Mouse (Mus musculus) neural tube, embryonic 15.5 days (tissue): ENCODE results near the gene Ccdc78. TPM values are rescaled to one million over a fixed set of nuclear protein-coding genes. Genes with fewer than 3 reads are reported as not detected.
A peak's percentile ranks its signal among the peaks of the same experiment; 100 is the strongest.

ENCODE experiments used
- ATAC-seq: fragments of 200-750 bp; cut with Nextera tagmentation; 2 replicates; pipeline ENCODE4 v1.8.0; 2017; ENCODE audit warnings: mild to moderate bottlenecking, moderate TSS enrichment, moderate library complexity; ENCODE audit not compliant: low FRiP score
- H3K27ac ChIP-seq: fragments of 300-500 bp; sonication (generic); replicated peaks from 2 replicates; pipeline ENCODE4 v1.5.1; 2015; ENCODE audit warnings: mild to moderate bottlenecking, inconsistent platforms
- H3K27me3 ChIP-seq: fragments of 300-500 bp; sonication (generic); replicated peaks from 2 replicates; pipeline ENCODE4 v1.6.1; 2015; ENCODE audit warnings: inconsistent platforms
- H3K36me3 ChIP-seq: fragments of 300-500 bp; sonication (generic); 2 replicates; pipeline ENCODE4 v1.6.1; 2015; ENCODE audit warnings: inconsistent platforms
- H3K4me1 ChIP-seq: fragments of 300-500 bp; sonication (generic); 2 replicates; pipeline ENCODE4 v1.6.1; 2015; ENCODE audit warnings: inconsistent platforms
- H3K4me2 ChIP-seq: fragments of 300-500 bp; sonication (generic); 2 replicates; pipeline ENCODE4 v1.6.1; 2015; ENCODE audit warnings: inconsistent platforms, mild to moderate bottlenecking, moderate library complexity
- H3K4me3 ChIP-seq: fragments of 300-500 bp; sonication (generic); replicated peaks from 2 replicates; pipeline ENCODE4 v1.5.1; 2015; ENCODE audit warnings: mild to moderate bottlenecking, inconsistent platforms
- H3K9ac ChIP-seq: fragments of 300-500 bp; sonication (generic); replicated peaks from 2 replicates; pipeline ENCODE4 v1.6.1; 2015; ENCODE audit warnings: mild to moderate bottlenecking, inconsistent platforms
- H3K9me3 ChIP-seq: fragments of 300-500 bp; sonication (generic); replicated peaks from 2 replicates; pipeline ENCODE4 v1.6.1; 2016; ENCODE audit warnings: inconsistent platforms
- WGBS: fragments of 180-500 bp; shearing (Covaris S2); methylation state at CpG from one replicate; pipeline ENCODE4 v1.1.7; 2015; ENCODE audit warnings: mixed read lengths; 5-methylcytosine and 5-hydroxymethylcytosine counted together
- polyA plus RNA-seq: library from polyadenylated mRNA; unstranded; fragments of >200 nt; fragmentation: Nextera tagmentation; extraction: Ambion mirVana; gene quantifications from 2 replicates; pipeline ENCODE4 v1.2.1, GENCODE M21; 2015

Gene Ccdc78
- polyA plus RNA-seq, 1 experiment from 2014 or later: 0.41 TPM

GRCm38 (mm10) chr17:25783086-25783485 is 3.3 kb upstream of the Ccdc78 start:
- Histone ChIP-seq H3K4me1 (peaks cover 32% of the 10 kb centered on the region), H3K4me3 (no peak overlapping the region), H3K4me2 (peak overlapping the region; percentile 94), H3K9me3 (no peaks in the 10 kb centered on the region), H3K36me3 (peaks cover 51% of the 10 kb centered on the region), H3K27ac (peak overlapping the region; percentile 3; the same call in 1 of the 2 replicates), H3K9ac (0 out of 2 replicates have a peak overlapping the region, but pooled peaks have one; percentile 2), H3K27me3 (no peaks in the 10 kb centered on the region)
- no peak for ATAC-seq
- 68% methylated on average over 7 of the region's 7 CpGs for WGBS

DNA sequence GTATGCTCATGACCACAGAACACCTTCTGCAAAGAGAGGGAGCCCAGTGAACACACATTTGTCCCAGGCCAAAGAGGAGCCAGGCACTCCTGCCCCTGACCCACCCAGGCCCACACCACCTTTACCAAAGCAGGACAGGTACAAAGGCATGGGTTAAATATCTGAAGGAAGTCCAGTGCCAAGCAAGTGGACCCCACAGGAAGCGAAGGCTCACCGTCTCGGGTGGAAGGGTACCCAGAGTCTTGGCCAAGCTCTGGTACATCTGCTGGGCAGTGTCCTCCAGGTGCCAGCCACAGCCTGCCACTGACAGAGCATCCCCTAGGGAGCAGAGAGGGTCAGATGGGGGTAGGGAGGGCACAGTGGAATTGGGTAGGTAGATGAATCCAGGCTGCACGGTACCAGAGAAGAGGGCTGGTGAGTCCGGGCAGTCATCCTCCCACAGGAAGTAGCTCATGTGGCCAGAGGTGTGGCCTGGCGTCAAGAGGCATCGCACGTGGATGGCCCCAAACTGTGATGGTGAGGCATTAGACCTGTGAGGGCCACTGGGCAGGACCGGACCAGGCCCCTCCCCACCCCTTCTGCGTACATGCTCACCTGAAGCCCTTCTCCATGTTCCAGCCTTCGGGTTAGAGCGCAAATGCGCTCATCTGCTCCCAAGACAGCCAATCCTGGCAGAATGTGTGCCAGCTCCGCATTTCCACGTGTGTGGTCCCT is 2.4 kb upstream of the Ccdc78 start:
- Histone ChIP-seq H3K27ac (peak overlapping the region; percentile 3; the same call in 1 of the 2 replicates), H3K4me3 (peak overlapping the region; percentile 85), H3K27me3 (no peaks in the 10 kb centered on the region), H3K4me2 (peak overlapping the region; percentile 94), H3K36me3 (peaks cover 54% of the 10 kb centered on the region), H3K4me1 (peaks cover 35% of the 10 kb centered on the region), H3K9me3 (no peaks in the 10 kb centered on the region), H3K9ac (peak overlapping the region; percentile 82)
- no peak for ATAC-seq
- 84% methylated on average over 15 of the region's 15 CpGs for WGBS

GRCm38 (mm10) chr17:25785281-25785745 is 1.1 kb upstream of the Ccdc78 start, which contains the start of gene Haghl:
Gene Haghl (minus strand): TSS chr17:25785673.
- H3K36me3 ChIP-seq: peaks cover 56% of the 10 kb centered on the region
- peak; percentile 73 for ATAC-seq

GRCm38 (mm10) chr17:25786781-25787504 is 563 bp downstream of the Ccdc78 start:
- Histone ChIP-seq H3K4me3 (no peak overlapping the region), H3K4me2 (no peak overlapping the region), H3K27me3 (no peaks in the 10 kb centered on the region), H3K9ac (no peak overlapping the region), H3K9me3 (no peaks in the 10 kb centered on the region), H3K36me3 (peaks cover 42% of the 10 kb centered on the region), H3K4me1 (peaks cover 50% of the 10 kb centered on the region), H3K27ac (no peak overlapping the region)
- no peak for ATAC-seq
- WGBS: 93% methylated on average over 9 of the region's 9 CpGs

More at GRCm38 (mm10) chr17:25785281-25785745, 1.1 kb upstream of the Ccdc78 start, which contains the start of gene Haghl:
- Histone ChIP-seq H3K4me3 (peak within 1 kb of the TSS; percentile 85), H3K9me3 (no peaks in the 10 kb centered on the region), H3K9ac (peak within 1 kb of the TSS; percentile 82), H3K27ac (peak within 1 kb of the TSS; percentile 94), H3K27me3 (no peaks in the 10 kb centered on the region), H3K4me1 (peaks cover 36% of the 10 kb centered on the region), H3K4me2 (peak within 1 kb of the TSS; percentile 94)
- 0% methylated on average over 23 of the region's 23 CpGs for WGBS

DNA sequence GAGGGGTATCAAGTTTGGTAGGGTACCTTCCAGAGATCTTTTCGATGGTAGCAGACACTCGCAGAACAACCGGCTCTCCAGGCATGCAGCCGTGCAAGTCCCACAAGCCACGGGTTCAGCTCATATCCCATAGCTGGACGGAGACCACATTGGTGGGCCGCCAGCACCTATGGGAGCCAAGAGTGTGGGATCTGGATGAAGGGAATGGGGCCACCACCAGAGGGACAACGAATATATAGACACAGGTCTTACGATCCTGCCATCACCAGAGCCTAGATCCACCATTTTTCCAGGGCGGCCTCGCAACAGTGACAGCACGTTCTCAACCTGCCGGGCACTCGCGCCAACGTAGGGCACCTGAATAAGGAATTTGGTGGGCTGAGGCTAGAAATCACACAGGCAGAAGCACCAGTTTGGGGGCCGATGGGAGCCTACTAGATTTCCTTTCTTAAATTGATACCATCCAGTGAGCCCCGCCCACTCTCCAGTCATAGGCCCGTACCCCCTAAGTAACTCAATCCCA is 5.0 kb downstream of the Ccdc78 start:
- WGBS: 30% methylated on average over 19 of the region's 19 CpGs
- peak overlapping the region; percentile 71 for H3K4me3 ChIP-seq
- peak overlapping the region; percentile 77 for H3K9ac ChIP-seq
- no peaks in the 10 kb centered on the region for H3K27me3 ChIP-seq
- no peaks in the 10 kb centered on the region for H3K9me3 ChIP-seq
- peaks cover 57% of the 10 kb centered on the region for H3K4me1 ChIP-seq
- H3K27ac ChIP-seq: peak overlapping the region; percentile 93
- peaks cover 19% of the 10 kb centered on the region for H3K36me3 ChIP-seq
- ATAC-seq: peak; percentile 4
- peak overlapping the region; percentile 96 for H3K4me2 ChIP-seq

- Histone ChIP-seq H3K9me3 (no peaks in the 10 kb centered on the region), H3K4me1 (peaks cover 63% of the 10 kb centered on the region), H3K27me3 (no peaks in the 10 kb centered on the region), H3K4me3 (peak overlapping the region; percentile 71), H3K27ac (peak overlapping the region; percentile 93), H3K36me3 (peaks cover 19% of the 10 kb centered on the region), H3K9ac (peak overlapping the region; percentile 77), H3K4me2 (peak overlapping the region; percentile 96)
- peak; percentile 72 for ATAC-seq
- WGBS: under 1% methylated on average over 45 of the region's 45 CpGs
Measured at GRCm38 (mm10) chr17:25791843-25792527, 5.6 kb downstream of the Ccdc78 start.

GRCm38 (mm10) chr17:25792615-25793014 is 6.2 kb downstream of the Ccdc78 start, which contains the start of gene Fam173a:
Gene Fam173a (minus strand): TSS chr17:25792901.
- under 1% methylated on average over 14 of the region's 14 CpGs for WGBS
- peak within 1 kb of the TSS; percentile 71 for H3K4me3 ChIP-seq
- no peaks in the 10 kb centered on the region for H3K27me3 ChIP-seq
- ATAC-seq: peak; percentile 58
- peaks cover 16% of the 10 kb centered on the region for H3K36me3 ChIP-seq
- H3K9me3 ChIP-seq: no peaks in the 10 kb centered on the region
- H3K4me1 ChIP-seq: peaks cover 69% of the 10 kb centered on the region
- peak within 1 kb of the TSS; percentile 96 for H3K4me2 ChIP-seq
- peak within 1 kb of the TSS; percentile 77 for H3K9ac ChIP-seq
- H3K27ac ChIP-seq: peak within 1 kb of the TSS; percentile 93

GRCm38 (mm10) chr17:25794197-25794596 is 7.8 kb downstream of the Ccdc78 start:
- no peak for ATAC-seq
- H3K9me3 ChIP-seq: no peaks in the 10 kb centered on the region
- H3K4me3 ChIP-seq: peak overlapping the region; percentile 57
- peak overlapping the region; percentile 96 for H3K4me2 ChIP-seq
- WGBS: 17% methylated on average over 13 of the region's 13 CpGs
- peaks cover 7% of the 10 kb centered on the region; the same call in 1 of the 2 replicates for H3K36me3 ChIP-seq
- no peaks in the 10 kb centered on the region for H3K27me3 ChIP-seq
- no peak overlapping the region for H3K9ac ChIP-seq
- H3K27ac ChIP-seq: peak overlapping the region; percentile 93
- H3K4me1 ChIP-seq: peaks cover 67% of the 10 kb centered on the region

DNA sequence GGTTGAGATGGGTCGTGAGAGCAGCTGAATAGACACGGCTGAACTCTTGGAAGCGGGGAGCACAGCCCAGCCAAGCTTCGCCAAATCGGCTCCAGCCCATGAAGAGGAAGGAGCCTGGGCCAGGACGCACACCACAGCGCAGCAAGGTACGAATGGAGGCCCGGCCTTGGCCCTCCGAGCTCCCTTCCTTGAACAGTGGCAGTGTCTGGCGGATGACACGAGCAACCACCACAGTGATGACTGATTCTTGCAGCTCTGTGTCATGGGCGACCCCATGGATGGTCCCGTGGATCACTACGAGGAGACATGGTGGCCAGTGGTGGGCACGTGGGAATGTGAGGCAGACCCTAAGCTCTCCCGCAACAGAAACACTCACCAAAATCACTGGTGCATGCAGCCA is 8.6 kb downstream of the Ccdc78 start:
- no peaks in the 10 kb centered on the region for H3K36me3 ChIP-seq
- 55% methylated on average over 17 of the region's 17 CpGs for WGBS
- peak overlapping the region; percentile 93 for H3K27ac ChIP-seq
- no peaks in the 10 kb centered on the region for H3K27me3 ChIP-seq
- peak overlapping the region; percentile 53; the same call in 1 of the 2 replicates for H3K9ac ChIP-seq
- no peak for ATAC-seq
- peak overlapping the region; percentile 96 for H3K4me2 ChIP-seq
- H3K4me3 ChIP-seq: peak overlapping the region; percentile 57
- H3K4me1 ChIP-seq: peaks cover 67% of the 10 kb centered on the region
- no peaks in the 10 kb centered on the region for H3K9me3 ChIP-seq

GRCm38 (mm10) chr17:25795609-25796092 is 9.3 kb downstream of the Ccdc78 start, which contains the start of gene AC134908.4:
Gene AC134908.4 (minus strand): TSS chr17:25795659.
- peak within 1 kb of the TSS; percentile 96 for H3K4me2 ChIP-seq
- peak; percentile 25; the same call in 1 of the 2 replicates for ATAC-seq
- WGBS: 13% methylated on average over 6 of the region's 6 CpGs
- no peaks in the 10 kb centered on the region for H3K36me3 ChIP-seq
- peak within 1 kb of the TSS; percentile 53 for H3K9ac ChIP-seq
- no peaks in the 10 kb centered on the region for H3K27me3 ChIP-seq
- no peaks in the 10 kb centered on the region for H3K9me3 ChIP-seq
- H3K4me3 ChIP-seq: peak within 1 kb of the TSS; percentile 57
- H3K4me1 ChIP-seq: peaks cover 63% of the 10 kb centered on the region
- peak within 1 kb of the TSS; percentile 93 for H3K27ac ChIP-seq
